Mouse (Mus musculus): ENCODE data around the gene Tnfaip8l2. TPM values are rescaled to one million over a fixed set of nuclear protein-coding genes. Genes with fewer than 3 reads are reported as not detected.
"Not testable (repeated sequence)": the region's sequence is repeated elsewhere in the genome, so short reads cannot be mapped to it uniquely, and the experiment has no call there.

Tnfaip8l2 gene
- polyA plus RNA-seq, 1 experiment from 2014 or later, result 41.2 TPM

DNA sequence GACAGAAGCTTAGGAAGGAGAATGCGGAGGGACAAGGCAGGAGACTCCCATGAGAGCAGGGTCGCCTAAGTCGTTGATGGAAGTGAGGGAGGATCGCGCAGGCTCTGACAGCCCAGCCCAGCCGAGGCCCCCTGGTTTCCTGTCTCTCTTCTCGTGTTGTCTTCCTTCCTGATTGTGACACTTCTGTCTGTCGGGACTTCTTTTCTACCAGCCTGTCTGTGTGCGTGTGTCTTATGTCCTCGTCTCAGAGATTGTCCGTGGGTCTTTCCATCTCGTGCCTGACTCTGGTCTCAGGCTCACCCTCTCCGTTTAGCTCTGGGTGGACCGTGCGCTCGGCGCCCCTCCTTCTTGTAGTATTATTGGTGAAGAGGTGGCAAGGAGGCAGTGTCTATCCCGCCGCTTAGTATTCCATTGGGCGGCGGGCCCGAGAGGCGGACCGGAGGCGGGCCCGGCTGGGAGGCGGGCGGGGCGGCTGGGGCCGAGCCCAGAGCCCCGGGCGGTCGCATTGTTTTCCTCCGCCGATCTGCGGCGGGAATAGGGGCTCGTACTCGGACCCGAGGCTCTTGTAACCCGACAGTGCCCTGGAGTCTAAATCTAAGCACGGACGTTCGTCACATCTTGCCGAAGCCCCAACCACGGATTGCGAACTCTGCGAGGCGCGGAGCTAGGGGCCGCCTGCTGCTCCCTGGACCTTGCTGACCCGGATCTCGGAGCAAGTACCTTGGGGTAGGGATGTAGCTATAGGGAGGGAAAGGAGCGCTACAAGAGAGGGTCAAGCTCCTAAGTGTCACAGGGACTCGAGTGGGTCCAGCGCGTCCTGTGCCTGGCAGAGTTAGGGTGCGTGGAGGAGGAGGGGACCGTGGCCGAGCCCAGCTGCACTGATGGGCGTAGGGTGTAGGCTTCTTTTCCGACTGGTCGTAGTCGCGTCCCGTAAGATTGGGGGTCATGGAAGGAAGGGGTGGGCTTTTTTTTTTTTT is 18.1 kb upstream of the Tnfaip8l2 start, which contains the start of gene Sema6c:
Gene Sema6c (plus strand): TSS at position 471 of the 977 bp plus-strand sequence.
- DNase-seq (ENCODE audit: low spot score), result peak; percentile 89

GRCm38 (mm10) chr3:95159511-95159986 is 17.4 kb upstream of the Tnfaip8l2 start:
- DNase-seq (ENCODE audit: low spot score), result no peak

DNA sequence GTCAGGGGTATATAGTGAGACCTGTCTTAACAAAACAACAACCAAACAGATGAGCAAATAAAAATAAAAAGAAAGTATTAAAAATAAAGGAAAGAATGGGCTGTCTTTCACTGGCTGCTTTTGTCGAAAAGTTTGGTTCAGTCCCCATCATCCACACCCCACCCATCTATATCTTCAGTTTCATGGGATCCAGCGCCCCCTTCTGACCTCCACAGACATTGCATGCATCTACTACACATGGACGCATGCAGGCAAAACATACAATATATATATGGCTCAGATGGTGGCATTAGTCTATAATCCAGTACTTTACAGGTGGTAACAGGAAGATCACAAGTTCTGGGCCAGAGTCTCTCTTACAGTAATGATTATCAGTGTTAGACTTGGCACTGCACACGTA is 11.7 kb upstream of the Tnfaip8l2 start:
- DNase-seq (ENCODE audit: low spot score), result peak; percentile 70

GRCm38 (mm10) chr3:95147924-95148323 is 5.8 kb upstream of the Tnfaip8l2 start:
- no peak for DNase-seq (ENCODE audit: low spot score)

DNA sequence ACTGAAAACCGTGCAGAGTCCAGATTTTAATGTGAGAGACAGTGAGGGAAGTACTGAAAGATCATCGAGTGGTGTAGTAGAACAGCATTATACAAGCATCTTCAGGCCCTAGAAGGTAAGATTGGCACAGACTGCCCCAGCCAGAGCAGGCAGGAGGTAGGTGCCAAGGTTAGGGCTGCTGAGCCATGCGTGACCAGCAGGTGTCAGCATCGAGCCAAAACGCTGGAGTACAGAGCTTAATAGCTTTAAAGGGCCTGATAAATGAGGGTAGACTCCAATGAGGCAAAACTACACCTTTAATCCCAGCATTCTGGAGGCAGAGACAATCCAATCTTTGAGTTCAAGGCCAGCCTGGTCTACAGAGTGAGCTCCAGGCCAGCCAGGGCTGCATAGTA is 454 bp upstream of the Tnfaip8l2 start:
- peak; percentile 88 for DNase-seq (ENCODE audit: low spot score)

DNA sequence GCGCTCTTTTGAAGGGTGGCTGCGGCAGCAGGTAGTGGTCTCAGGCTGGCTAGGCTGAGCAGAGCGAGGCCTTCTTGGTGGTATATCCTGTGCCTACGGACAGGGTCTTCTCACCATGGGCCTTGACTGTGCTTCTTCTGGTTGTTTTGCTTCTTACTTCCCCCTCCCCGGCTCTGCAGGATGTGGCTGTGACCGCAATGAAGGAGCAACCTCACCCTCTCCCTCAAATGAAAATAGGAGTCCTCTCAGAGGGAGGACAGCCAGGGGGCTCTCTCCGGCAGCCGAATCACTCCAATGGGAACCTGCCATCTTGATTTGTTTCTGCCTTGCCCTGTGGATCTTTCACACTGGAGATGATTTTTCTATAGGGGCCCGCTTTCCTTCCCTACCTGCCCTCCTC is 686 bp downstream of the Tnfaip8l2 start:
- DNase-seq (ENCODE audit: low spot score), result peak; percentile 90

GRCm38 (mm10) chr3:95140795-95141194 is 1.4 kb downstream of the Tnfaip8l2 start:
- DNase-seq (ENCODE audit: low spot score), result no peak

GRCm38 (mm10) chr3:95140289-95140595 is 1.9 kb downstream of the Tnfaip8l2 start:
- no peak for DNase-seq (ENCODE audit: low spot score)

DNA sequence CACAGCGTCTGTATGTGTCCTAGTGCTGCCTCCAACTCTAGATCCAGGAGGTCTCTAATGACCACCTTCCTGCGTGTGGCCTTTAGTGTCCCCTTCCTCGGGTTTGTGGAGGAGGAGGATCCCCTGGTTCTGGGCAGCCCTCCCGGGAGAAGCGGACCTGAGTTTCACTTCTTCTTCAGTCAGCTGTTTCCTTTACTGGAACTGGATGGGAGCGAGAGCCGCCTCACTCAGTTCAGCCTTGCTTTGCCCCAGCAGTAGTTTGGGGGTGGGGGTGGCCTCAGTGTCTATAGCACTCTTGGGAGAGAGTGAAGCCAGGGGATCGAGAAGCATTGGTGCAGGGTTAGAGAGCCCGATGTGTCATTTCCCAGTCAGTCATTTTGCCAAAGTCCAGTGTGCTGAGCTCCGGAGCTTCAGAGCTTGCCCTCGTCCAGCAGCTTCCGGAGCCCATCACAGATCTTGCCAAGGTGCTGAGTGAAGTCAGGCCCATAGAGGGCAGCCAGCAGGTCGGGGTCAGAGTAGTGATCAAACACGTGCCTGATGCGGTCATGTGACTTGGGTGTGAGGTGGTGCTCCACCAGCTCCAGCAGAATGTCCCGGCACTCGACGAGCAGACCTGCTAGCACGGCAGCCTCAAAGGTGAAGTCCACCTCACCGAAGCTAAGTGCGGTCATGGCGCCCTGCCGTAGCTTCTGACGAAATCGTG is 2.4 kb downstream of the Tnfaip8l2 start:
- DNase-seq (ENCODE audit: low spot score), result no peak

DNA sequence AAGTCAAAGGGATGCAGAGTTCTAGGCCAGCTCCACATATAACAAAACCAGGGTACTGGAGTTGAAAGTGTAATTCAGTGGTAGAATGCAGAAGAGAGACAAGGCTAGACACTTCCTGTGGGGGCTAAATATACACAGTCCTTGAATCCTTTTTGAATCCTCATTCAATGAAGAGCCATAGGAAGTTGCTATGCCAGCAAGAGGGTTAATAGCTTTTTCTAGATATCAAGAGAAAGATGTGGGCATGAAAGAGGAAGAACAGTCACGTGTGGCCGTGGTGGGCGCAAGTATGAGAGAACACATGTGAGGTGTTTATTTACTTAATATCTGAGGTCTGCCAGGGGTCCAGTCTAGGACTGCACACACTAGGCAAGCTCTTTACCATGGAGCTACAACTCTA is 5.8 kb downstream of the Tnfaip8l2 start:
- no peak for DNase-seq (ENCODE audit: low spot score)

DNA sequence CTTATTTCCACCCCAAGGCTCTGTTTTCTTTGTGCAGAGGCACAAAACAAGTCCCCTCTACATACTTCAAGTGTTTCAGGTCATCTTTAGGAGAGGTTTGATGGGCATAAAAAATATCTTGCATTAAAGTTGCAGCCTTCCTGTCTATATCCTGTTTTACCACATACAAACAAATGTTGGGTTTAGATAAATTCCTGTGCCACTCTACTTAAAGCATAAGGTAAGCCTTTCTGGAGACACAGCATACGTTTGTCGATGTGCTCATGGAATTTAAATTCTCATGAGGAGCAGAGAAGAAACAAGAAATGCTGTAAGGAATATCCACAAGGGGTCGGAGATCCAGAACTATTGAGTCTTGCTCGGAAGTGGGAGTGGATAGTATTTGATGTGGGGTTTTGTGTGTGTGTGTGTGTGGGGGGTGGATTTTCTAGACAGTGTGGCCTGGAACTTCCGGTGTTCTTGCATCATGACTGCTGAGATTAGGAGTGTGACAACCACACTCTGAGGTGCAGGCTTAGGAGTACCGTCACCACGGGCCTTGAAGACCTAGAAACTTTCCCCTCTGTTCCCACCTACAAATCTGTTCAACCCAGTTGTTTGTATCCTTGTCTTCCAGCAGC is 6.6 kb downstream of the Tnfaip8l2 start:
- peak; percentile 36 for DNase-seq (ENCODE audit: low spot score)

DNA sequence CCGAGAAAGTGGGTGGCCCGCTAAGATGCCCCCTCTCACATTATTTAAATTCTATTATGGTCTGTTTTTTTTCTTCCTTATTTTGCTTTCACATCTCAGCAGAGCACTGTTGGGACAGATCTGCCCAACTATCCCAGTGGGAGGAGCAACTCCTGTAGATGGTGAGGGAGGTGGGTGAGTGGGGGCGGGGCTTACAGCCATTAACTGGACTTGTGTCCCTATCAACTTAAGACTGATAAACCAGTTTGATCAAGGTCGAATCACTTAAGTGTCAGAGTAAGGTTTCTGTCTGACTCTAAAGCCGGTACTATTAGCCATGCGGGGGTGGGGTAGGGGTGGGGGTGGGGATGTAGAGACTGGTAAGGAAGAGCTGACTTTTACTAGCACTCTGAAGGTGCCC is 7.1 kb downstream of the Tnfaip8l2 start:
- no peak for DNase-seq (ENCODE audit: low spot score)

GRCm38 (mm10) chr3:95134133-95134532 is 8.0 kb downstream of the Tnfaip8l2 start:
- DNase-seq (ENCODE audit: low spot score), result not testable (repeated sequence)

GRCm38 (mm10) chr3:95133680-95134101 is 8.5 kb downstream of the Tnfaip8l2 start, which contains the start of the genes Scnm1 and Lysmd1:
Gene Scnm1 (minus strand): TSS chr3:95134011.
Gene Lysmd1 (plus strand): TSS chr3:95134088.
- DNase-seq (ENCODE audit: low spot score), result peak; percentile 96

GRCm38 (mm10) chr3:95133176-95133575 is 9.0 kb downstream of the Tnfaip8l2 start:
- no peak for DNase-seq (ENCODE audit: low spot score)

GRCm38 (mm10) chr3:95132389-95132788 is 9.8 kb downstream of the Tnfaip8l2 start:
- DNase-seq (ENCODE audit: low spot score), result not testable (repeated sequence)

GRCm38 (mm10) chr3:95130081-95130480 is 12.1 kb downstream of the Tnfaip8l2 start:
- DNase-seq (ENCODE audit: low spot score), result no peak

DNA sequence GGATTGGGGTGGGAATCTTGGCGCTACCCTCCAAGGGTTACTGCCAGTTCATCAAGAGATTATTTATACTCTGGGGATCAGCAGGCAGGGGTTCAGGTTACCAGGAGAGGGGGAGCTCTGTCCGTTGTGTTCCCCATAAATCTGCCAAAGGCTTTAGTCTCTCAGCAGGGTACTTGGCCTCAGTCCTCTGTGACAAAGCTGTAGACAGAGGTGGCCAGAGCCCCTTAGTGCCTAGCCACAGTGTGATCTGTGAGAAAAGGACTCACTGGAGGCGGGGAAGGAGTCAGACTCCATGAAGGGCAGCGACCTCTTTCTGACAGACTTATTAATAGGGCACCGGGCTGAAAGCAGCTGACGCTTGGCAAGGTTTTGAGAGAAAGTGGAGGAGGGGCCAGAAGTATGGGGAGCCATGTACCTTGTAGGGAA is 12.9 kb downstream of the Tnfaip8l2 start:
- no peak for DNase-seq (ENCODE audit: low spot score)

GRCm38 (mm10) chr3:95124972-95125371 is 17.2 kb downstream of the Tnfaip8l2 start:
- DNase-seq (ENCODE audit: low spot score), result no peak

GRCm38 (mm10) chr3:95124246-95124645 is 17.9 kb downstream of the Tnfaip8l2 start, which contains the start of gene Tmod4:
Gene Tmod4 (plus strand): TSS chr3:95124476.
- peak; percentile 38 for DNase-seq (ENCODE audit: low spot score)

- DNase-seq (ENCODE audit: low spot score), result no peak
These were observed 20.6 kb downstream of the Tnfaip8l2 start for GRCm38 (mm10) chr3:95121580-95121979.
